Mouse (Mus musculus) embryonic facial prominence, embryonic 11.5 days (tissue): ENCODE measurements at regions not wholly inside any gene's neighbourhood (a gene's known extent, or its start where the extent isn't known, plus 50 kb on each side); places are given as distances from the start of the nearest gene placed in this dataset.
A peak's percentile ranks its signal among the peaks of the same experiment; 100 is the strongest.

Experiments
- ATAC-seq: fragments of 200-750 bp; cut with Nextera tagmentation; replicated peaks from 2 replicates; pipeline ENCODE4 v1.8.0; 2017; ENCODE audit warnings: low read depth; ENCODE audit not compliant: insufficient number of reproducible peaks, low FRiP score, low TSS enrichment
- DNase-seq: peaks from one replicate; pipeline ENCODE4 v3.0.0-alpha.2; 2015; ENCODE audit warnings: low spot score
- H3K27ac ChIP-seq: fragments of 300-500 bp; sonication (generic); replicated peaks from 2 replicates; pipeline ENCODE4 v1.5.1; 2014; ENCODE audit warnings: mild to moderate bottlenecking, low read depth, low read length, control low read depth
- H3K27me3 ChIP-seq: fragments of 300-500 bp; sonication (generic); 2 replicates; pipeline ENCODE4 v1.6.1; 2014; ENCODE audit warnings: mild to moderate bottlenecking, low read length, moderate library complexity, mixed read lengths; ENCODE audit not compliant: control insufficient read depth, insufficient read depth
- H3K36me3 ChIP-seq: fragments of 300-500 bp; sonication (generic); replicated peaks from 2 replicates; pipeline ENCODE4 v1.6.1; 2014; ENCODE audit warnings: low read depth, mild to moderate bottlenecking, low read length, moderate library complexity, mixed read lengths; ENCODE audit not compliant: control insufficient read depth, insufficient read depth
- H3K4me1 ChIP-seq: fragments of 300-500 bp; sonication (generic); 2 replicates; pipeline ENCODE4 v1.6.1; 2014; ENCODE audit warnings: low read length, mixed read lengths; ENCODE audit not compliant: control insufficient read depth, insufficient read depth
- H3K4me2 ChIP-seq: fragments of 300-500 bp; sonication (generic); 2 replicates; pipeline ENCODE4 v1.6.1; 2014; ENCODE audit warnings: low read depth, mild to moderate bottlenecking, control low read depth, low read length, moderate library complexity
- H3K4me3 ChIP-seq: fragments of 300-500 bp; sonication (generic); 2 replicates; pipeline ENCODE4 v1.5.1; 2014; ENCODE audit warnings: low read depth, low read length, control low read depth
- H3K9ac ChIP-seq: fragments of 300-500 bp; sonication (generic); replicated peaks from 2 replicates; pipeline ENCODE4 v1.6.1; 2014; ENCODE audit warnings: mild to moderate bottlenecking, control low read depth, low read length
- H3K9me3 ChIP-seq: fragments of 300-500 bp; sonication (generic); replicated peaks from 2 replicates; pipeline ENCODE4 v1.6.1; 2016; ENCODE audit warnings: mild to moderate bottlenecking, low read length, inconsistent platforms, mixed read lengths; ENCODE audit not compliant: control insufficient read depth
- WGBS: fragments of 180-500 bp; shearing (Covaris S2); extraction: QIAGEN DNeasy Blood & Tissue Kit; methylation state at CpG from one replicate; pipeline ENCODE4 v1.1.7; 2014; 5-methylcytosine and 5-hydroxymethylcytosine counted together

GRCm38 (mm10) chr4:124393595-124393994 is 217.0 kb downstream of the 3100002H09Rik start:
- Histone ChIP-seq H3K36me3 (no peaks in the 10 kb centered on the region), H3K4me2 (no peak overlapping the region), H3K9me3 (no peaks in the 10 kb centered on the region), H3K27me3 (no peaks in the 10 kb centered on the region), H3K4me1 (no peaks in the 10 kb centered on the region), H3K9ac (no peak overlapping the region), H3K4me3 (no peak overlapping the region), H3K27ac (no peak overlapping the region)
- DNase-seq (no peak), ATAC-seq (no peak)
- 48% methylated on average over 10 of the region's 10 CpGs for WGBS

GRCm38 (mm10) chr4:124389067-124389466 is 221.5 kb downstream of the 3100002H09Rik start:
- DNase-seq (no peak), ATAC-seq (no peak)
- no peak overlapping the region for H3K4me3 ChIP-seq
- H3K27me3 ChIP-seq: no peaks in the 10 kb centered on the region
- H3K27ac ChIP-seq: no peak overlapping the region
- 83% methylated on average over 10 of the region's 10 CpGs for WGBS
- no peak overlapping the region for H3K9ac ChIP-seq
- H3K9me3 ChIP-seq: no peaks in the 10 kb centered on the region
- no peak overlapping the region for H3K4me2 ChIP-seq
- H3K4me1 ChIP-seq: no peaks in the 10 kb centered on the region
- H3K36me3 ChIP-seq: no peaks in the 10 kb centered on the region

GRCm38 (mm10) chr4:124385106-124386055 is 225.2 kb downstream of the 3100002H09Rik start:
- Histone ChIP-seq H3K4me3 (no peak overlapping the region), H3K4me1 (no peaks in the 10 kb centered on the region), H3K9ac (no peak overlapping the region), H3K4me2 (no peak overlapping the region), H3K27me3 (no peaks in the 10 kb centered on the region), H3K27ac (no peak overlapping the region), H3K9me3 (no peaks in the 10 kb centered on the region), H3K36me3 (no peaks in the 10 kb centered on the region)
- DNase-seq (no peak), ATAC-seq (no peak)
- WGBS: 37% methylated on average over 11 of the region's 11 CpGs

GRCm38 (mm10) chr4:124376504-124376903 is 234.1 kb downstream of the 3100002H09Rik start:
- Histone ChIP-seq H3K4me1 (no peaks in the 10 kb centered on the region), H3K9me3 (no peaks in the 10 kb centered on the region), H3K27ac (no peak overlapping the region), H3K4me3 (no peak overlapping the region), H3K27me3 (no peaks in the 10 kb centered on the region), H3K9ac (no peak overlapping the region), H3K36me3 (no peaks in the 10 kb centered on the region), H3K4me2 (no peak overlapping the region)
- 67% methylated on average over 5 of the region's 5 CpGs for WGBS
- no peak for DNase-seq
- 0 out of 2 replicates have a peak, but pooled peaks have one; percentile 52 for ATAC-seq

- Histone ChIP-seq H3K4me3 (no peak overlapping the region), H3K36me3 (no peaks in the 10 kb centered on the region), H3K4me2 (no peak overlapping the region), H3K9ac (no peak overlapping the region), H3K9me3 (no peaks in the 10 kb centered on the region), H3K4me1 (no peaks in the 10 kb centered on the region), H3K27me3 (no peaks in the 10 kb centered on the region), H3K27ac (no peak overlapping the region)
- WGBS: 57% methylated on average over 6 of the region's 6 CpGs
- ATAC-seq: no peak
- no peak for DNase-seq
Observed at GRCm38 (mm10) chr4:124375581-124375980, 235.0 kb downstream of the 3100002H09Rik start.

- DNase-seq (no peak), ATAC-seq (no peak)
- Histone ChIP-seq H3K36me3 (no peaks in the 10 kb centered on the region), H3K27me3 (no peaks in the 10 kb centered on the region), H3K9ac (no peak overlapping the region), H3K9me3 (no peaks in the 10 kb centered on the region), H3K4me3 (no peak overlapping the region), H3K27ac (no peak overlapping the region), H3K4me2 (no peak overlapping the region), H3K4me1 (no peaks in the 10 kb centered on the region)
- 74% methylated on average over 3 of the region's 3 CpGs for WGBS
Observed at GRCm38 (mm10) chr4:124368831-124369230, 241.8 kb downstream of the 3100002H09Rik start.

GRCm38 (mm10) chr4:124368085-124368484 is 242.5 kb downstream of the 3100002H09Rik start:
- ATAC-seq (no peak), DNase-seq (no peak)
- Histone ChIP-seq H3K27me3 (no peaks in the 10 kb centered on the region), H3K36me3 (no peaks in the 10 kb centered on the region), H3K4me2 (no peak overlapping the region), H3K9me3 (no peaks in the 10 kb centered on the region), H3K4me3 (no peak overlapping the region), H3K4me1 (no peaks in the 10 kb centered on the region), H3K27ac (no peak overlapping the region), H3K9ac (no peak overlapping the region)
- WGBS: 76% methylated on average over 10 of the region's 10 CpGs

GRCm38 (mm10) chr4:124360578-124360908 is 250.1 kb downstream of the 3100002H09Rik start:
- Histone ChIP-seq H3K4me3 (no peak overlapping the region), H3K9ac (no peak overlapping the region), H3K27me3 (no peaks in the 10 kb centered on the region; the same call in 1 of the 2 replicates), H3K4me2 (no peak overlapping the region), H3K27ac (no peak overlapping the region), H3K36me3 (no peaks in the 10 kb centered on the region), H3K9me3 (no peaks in the 10 kb centered on the region), H3K4me1 (no peaks in the 10 kb centered on the region)
- ATAC-seq: no peak
- 52% methylated on average over 6 of the region's 6 CpGs for WGBS
- no peak for DNase-seq
